Mouse (Mus musculus) kidney, postnatal 25 days (tissue): ENCODE measurements at regions not wholly inside any gene's neighbourhood (a gene's known extent, or its start where the extent isn't known, plus 50 kb on each side); places are given as distances from the start of the nearest gene placed in this dataset.
"Not testable (repeated sequence)": the region's sequence is repeated elsewhere in the genome, so short reads cannot be mapped to it uniquely, and the experiment has no call there.

Source experiments
- DNase-seq, 2 experiments: peaks; one replicate each; pipeline ENCODE4 v3.0.0; 2021; ENCODE audit warnings: mixed read lengths in 2 of 2

GRCm38 (mm10) chr8:5523281-5523680 is 418.1 kb upstream of the Slc10a2 start:
- no peak for DNase-seq

GRCm38 (mm10) chr8:5495861-5496260 is 390.7 kb upstream of the Slc10a2 start:
- no peak for DNase-seq

GRCm38 (mm10) chr8:5490491-5490890 is 385.3 kb upstream of the Slc10a2 start:
- no peak for DNase-seq

GRCm38 (mm10) chr8:5482938-5483337 is 377.8 kb upstream of the Slc10a2 start:
- no peak for DNase-seq

GRCm38 (mm10) chr8:5472999-5473398 is 367.8 kb upstream of the Slc10a2 start:
- DNase-seq = no peak

GRCm38 (mm10) chr8:5472582-5472981 is 367.4 kb upstream of the Slc10a2 start:
- DNase-seq = no peak

GRCm38 (mm10) chr8:5457619-5458018 is 352.5 kb upstream of the Slc10a2 start:
- DNase-seq = no peak

- DNase-seq = no peak
Observed at GRCm38 (mm10) chr8:5453469-5453868, 348.3 kb upstream of the Slc10a2 start.

GRCm38 (mm10) chr8:5442243-5442642 is 337.1 kb upstream of the Slc10a2 start:
- not testable (repeated sequence) for DNase-seq

- DNase-seq = not testable (repeated sequence)
Observed at GRCm38 (mm10) chr8:5440404-5440803, 335.3 kb upstream of the Slc10a2 start.

- DNase-seq = no peak
Observed at GRCm38 (mm10) chr8:5439054-5439453, 333.9 kb upstream of the Slc10a2 start.

GRCm38 (mm10) chr8:5428303-5428971 is 323.3 kb upstream of the Slc10a2 start:
- no peak for DNase-seq

- DNase-seq = not testable (repeated sequence)
Observed at GRCm38 (mm10) chr8:5416841-5417240, 311.7 kb upstream of the Slc10a2 start.

- no peak for DNase-seq
Observed at GRCm38 (mm10) chr8:5384851-5385250, 279.7 kb upstream of the Slc10a2 start.

GRCm38 (mm10) chr8:5378001-5378400 is 272.9 kb upstream of the Slc10a2 start:
- no peak for DNase-seq

- DNase-seq = no peak
Observed at GRCm38 (mm10) chr8:5339953-5340352, 234.8 kb upstream of the Slc10a2 start.

- no peak for DNase-seq
Observed at GRCm38 (mm10) chr8:5314594-5314993, 209.4 kb upstream of the Slc10a2 start.

- DNase-seq = no peak
Observed at GRCm38 (mm10) chr8:5299982-5300381, 194.8 kb upstream of the Slc10a2 start.

GRCm38 (mm10) chr8:5297190-5297589 is 192.0 kb upstream of the Slc10a2 start:
- DNase-seq = no peak

GRCm38 (mm10) chr8:5285708-5286161 is 180.6 kb upstream of the Slc10a2 start:
- no peak for DNase-seq

- no peak for DNase-seq
Observed at GRCm38 (mm10) chr8:5283799-5284198, 178.6 kb upstream of the Slc10a2 start.

- DNase-seq = no peak
Observed at GRCm38 (mm10) chr8:5262316-5262715, 157.2 kb upstream of the Slc10a2 start.

GRCm38 (mm10) chr8:5241871-5242270 is 136.7 kb upstream of the Slc10a2 start:
- peak; percentile 1 to 71 for DNase-seq
